Mouse (Mus musculus) telencephalon, adult 2 months (tissue): ENCODE results near the gene BC029722.
A peak's percentile ranks its signal among the peaks of the same experiment; 100 is the strongest.
"Not testable (repeated sequence)": the region's sequence is repeated elsewhere in the genome, so short reads cannot be mapped to it uniquely, and the experiment has no call there.

Experiments used
- DNase-seq: peaks from one replicate; pipeline ENCODE4 v3.0.0-alpha.2; 2011; ENCODE audit warnings: low read depth, low spot score

The BC029722 gene

DNA sequence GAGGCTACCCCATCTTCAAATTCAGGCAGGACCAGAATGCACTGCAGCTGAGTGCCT, at the start of gene BC029722:
Gene BC029722, minus strand, starts transcription at position 35 of the 57 bp plus-strand sequence.
- no peak for DNase-seq

DNA sequence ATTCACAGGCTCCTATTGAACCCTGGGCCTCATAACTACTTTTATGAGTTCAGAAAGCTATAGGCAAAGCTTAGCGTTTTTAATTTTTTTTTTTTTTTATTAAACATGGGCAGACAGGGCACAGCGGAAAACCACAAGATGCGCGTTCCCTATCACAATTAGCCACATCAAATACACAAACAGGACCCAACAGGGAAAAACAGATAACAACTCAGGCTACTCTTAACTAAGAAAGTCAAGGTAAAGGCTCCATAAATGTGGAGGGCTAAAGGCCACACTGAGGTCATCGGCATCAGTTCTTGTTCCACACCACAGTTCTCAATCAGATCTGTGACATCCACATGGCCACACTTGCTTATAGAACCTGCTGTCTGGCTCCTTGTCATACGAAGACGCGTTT, 49.1 kb upstream of the BC029722 start:
- no peak for DNase-seq

DNA sequence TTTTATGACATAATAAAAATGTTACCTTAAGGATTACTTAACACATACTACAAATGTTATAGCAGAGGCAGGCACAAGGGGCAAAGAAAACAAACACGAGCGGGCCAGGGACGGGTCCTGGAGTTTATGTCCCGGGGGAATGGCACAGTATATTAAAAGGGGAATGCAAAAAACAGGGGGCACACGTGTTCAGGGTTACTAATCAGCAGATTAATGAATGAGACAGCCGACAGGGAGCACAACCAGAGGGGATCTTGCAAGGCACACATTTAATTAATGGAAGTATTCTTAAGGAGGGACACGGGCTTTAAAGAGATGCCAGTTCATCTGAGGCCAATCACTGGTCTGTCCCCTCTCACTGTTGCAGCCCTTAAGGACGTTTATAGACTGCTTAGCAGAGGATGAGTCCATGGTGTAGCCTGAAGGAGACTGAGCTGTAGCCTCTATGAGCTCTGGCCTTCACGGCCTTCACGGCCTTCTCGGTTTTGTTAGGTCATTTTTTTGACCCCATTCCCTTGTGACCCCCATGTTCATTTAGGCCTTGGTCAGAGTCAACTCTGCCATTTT, 44.2 kb upstream of the BC029722 start:
- DNase-seq, result no peak

DNA sequence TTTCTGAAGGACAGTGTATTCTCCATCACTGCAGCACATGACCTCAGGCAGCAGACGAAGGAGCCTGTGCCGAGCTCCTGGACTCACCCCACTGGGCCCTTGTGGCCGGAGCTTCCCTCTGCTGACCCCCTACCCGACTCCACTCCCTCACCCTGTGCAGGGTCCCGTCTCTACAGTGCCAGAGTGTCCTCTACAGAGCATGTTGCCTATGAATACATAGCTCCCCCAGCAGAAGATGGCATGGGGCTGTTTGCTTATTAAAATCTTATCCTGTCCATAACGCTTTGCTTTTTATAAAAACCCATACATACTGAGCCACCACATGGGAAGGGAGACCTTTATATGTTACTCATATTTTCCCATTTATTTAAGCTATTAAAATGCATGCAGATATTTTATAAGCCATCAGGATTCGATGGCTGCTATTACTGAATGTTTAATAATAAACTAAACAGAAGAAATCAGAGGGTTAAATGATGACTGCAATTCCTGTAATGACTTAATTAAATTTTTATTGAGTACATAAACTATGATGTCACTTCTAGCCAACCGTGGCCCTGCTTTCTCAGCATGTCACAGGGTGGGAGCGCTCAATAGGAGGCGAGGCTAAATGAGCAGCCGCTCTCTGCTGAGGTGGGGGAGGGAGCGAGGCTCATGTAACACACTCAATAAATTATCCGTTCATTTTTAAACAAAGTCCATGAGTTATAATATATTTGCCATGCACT, 43.5 kb upstream of the BC029722 start:
- no peak for DNase-seq

DNA sequence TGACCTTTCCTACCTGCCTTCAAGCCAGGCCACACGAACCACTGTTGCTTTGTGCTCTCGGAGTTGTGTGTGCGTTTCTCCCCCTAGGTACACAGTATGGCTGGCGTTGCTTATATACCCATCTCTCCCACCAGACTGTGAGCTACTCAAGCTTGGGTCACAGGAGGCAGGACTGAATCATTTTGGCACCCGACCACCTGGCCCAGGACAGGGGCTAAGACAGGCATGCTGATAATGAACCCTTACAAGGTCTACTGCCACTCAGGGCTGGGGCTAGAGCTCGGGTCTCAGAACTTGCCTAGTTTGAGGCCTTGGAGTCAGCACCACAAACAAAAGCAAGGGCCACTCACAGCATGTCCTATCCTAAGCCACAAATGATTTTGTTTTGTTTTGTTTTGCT, 42.4 kb upstream of the BC029722 start:
- no peak for DNase-seq

DNA sequence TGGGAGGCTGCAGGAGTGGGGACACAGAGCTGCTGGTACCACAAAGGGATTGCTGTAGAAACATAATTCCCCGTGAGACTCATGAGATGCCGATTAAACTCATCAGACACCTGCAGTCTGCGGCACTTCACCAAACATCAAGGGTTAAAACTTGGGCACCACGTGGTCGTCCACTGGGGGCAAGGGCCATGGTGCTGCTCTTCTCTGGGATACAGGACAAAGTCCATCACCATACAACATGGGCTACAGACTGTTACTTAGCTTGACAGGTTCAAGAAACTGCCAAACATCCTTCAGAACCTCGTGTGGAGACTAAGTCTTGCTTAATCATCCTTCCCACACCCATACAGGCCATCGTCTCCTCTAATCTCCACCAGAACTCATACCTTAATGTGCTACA, 40.9 kb upstream of the BC029722 start:
- DNase-seq, result no peak

DNA sequence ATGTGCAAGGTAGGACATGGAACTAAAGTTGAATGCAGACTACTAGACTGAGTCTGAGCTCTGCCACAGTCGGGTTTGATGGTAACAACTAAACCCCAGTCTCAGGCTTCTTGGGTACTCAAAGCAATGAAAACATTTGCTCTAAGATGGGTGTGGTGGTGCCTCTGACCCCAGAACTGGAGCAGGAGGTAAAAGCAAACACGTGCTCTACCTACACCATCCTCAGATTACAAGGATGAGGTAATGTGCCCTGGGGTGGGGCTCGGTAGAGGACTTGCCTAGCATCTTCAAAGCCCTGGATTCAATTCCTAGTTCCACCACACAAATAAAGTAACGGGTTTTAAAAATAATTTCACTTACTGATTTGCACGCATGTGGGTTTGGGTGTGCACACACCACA, 33.3 kb upstream of the BC029722 start:
- DNase-seq, result no peak

DNA sequence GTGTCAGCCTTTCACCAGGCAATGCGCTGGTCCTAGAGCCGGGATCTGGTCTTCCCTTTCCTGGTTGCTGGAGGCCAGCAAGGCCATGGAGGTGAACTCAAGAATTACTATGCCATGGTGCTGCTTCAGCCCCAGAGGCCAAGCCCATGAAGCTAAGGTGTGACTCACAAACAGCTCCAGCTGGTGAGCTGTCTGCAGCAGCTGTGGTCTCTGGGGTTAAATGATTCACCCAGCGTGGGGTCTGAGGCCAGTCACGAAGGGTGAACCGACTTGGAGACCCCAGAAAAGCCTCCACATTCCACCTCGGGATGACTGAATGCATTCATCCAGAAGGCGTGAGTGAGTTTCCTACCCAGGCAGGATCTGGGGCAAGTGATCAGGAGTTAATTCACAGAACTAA, 30.9 kb upstream of the BC029722 start:
- DNase-seq, result no peak

DNA sequence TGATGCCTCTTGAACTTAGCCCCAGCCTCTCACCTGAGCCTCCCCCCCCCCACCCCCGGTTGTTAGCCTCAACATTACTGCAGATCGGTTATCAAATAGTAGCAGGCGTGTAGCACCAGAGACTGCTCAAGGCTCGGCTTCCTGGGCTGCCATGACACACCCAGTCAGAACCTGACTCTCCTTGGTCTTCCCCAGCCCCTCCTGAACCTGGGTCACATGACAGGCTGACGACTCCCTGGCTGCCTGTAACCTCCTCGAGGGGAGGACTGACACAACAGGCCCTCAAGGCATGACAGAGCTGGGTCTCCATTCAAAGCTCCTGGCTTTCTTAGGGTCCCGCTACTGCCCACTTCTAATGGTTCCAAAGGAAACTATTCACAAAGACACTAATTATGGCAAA, 30.2 kb upstream of the BC029722 start:
- no peak for DNase-seq

DNA sequence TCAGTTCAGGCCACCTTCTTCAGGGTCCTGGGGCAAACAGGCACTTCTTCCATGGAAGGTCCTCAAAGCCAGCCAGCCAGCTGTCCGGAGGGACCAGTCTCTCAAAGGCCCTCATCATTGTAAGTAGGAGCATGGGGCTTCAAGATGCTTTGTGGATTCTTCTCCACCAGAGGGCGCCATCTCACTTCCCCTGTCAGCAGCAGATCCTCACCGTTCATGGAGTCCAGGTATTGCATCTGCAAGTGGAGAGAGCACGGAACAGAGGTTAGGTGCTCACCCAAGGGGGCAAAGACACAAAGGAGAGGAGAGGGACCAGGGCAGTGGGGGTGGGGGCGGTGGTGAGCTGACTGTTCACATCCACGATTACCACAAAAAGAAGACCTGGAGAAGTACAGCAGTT, 29.1 kb upstream of the BC029722 start:
- peak; percentile 44 for DNase-seq

DNA sequence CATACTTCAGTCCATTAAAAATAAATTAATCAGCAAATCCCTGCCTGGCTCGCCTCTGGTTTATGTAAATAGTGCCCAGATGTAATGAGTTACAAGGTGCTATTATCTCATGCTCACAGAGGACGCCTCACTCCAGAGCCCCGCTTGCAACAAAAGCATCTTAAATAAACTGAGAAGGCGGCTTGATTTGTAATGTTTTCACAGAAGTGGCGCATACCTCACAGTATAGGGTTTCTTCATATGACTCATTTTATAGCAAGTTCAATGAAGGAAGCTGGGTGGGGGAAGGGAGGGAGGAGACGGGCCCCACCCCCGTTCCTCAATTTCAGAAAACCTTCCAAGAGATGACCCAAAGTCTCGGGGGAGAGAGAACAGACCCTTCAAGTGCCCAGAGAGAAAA, 27.7 kb upstream of the BC029722 start:
- DNase-seq, result no peak

DNA sequence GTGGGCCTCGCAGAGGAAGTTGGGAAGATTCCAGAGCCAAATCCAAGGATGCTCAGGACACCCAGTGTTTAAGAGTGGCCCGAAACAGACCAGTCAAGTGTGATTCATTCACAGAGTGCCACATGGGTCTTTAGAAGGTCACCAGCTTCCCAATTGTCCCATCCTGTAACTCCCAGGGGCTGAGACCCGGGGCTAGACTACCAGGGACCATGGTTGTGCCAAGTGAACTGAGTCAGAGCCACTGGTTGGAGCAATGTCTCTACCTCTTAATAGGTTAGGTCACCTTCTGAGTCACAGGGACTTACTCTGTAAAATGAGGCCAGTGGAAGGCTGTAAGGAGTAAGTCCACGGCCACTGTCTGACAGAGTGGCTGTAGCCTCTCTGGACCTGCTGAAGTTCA, 19.7 kb upstream of the BC029722 start:
- no peak for DNase-seq

DNA sequence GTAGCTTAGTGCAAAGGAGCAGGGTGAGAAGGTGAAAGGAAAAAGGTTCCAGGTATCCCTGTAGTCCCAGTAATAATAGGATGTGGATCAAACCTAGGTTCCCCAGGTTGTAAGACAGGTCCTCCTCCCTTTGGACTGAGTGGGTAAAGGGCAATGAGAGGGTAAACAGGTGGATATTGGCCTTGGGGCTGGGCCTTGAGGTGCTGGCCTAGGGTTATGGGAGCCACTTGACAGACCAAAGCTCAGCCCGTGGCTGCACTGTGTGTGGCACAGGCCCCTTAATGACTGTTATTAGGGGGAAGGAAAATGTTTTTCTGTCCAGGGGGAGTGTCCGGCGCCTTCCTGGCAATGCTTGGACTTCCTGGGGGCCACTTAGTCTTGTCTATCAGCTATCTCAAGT, 18.7 kb upstream of the BC029722 start:
- DNase-seq, result no peak

DNA sequence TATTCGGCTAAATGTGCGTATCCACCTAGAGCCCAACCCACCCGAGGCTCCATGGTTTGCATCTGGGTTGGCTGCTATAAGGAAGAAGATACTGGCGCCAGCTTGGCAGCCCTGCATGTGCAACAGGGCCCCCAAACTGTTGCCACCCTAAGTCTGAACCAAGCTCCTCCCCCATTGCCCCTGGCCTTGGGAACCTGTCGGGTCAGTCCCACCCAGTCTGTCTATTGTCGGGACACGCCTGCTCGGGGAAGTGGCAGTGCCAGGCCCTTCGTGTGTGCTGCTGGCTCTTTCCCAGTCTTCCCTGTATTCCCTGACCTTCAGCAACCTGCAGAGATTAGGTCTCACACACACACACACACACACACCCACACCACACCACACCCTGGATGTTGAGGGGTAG, 15.5 kb upstream of the BC029722 start, which contains the start of gene Fam83c:
Gene Fam83c, minus strand, starts transcription at position 123 of the 400 bp plus-strand sequence.
- no peak for DNase-seq

DNA sequence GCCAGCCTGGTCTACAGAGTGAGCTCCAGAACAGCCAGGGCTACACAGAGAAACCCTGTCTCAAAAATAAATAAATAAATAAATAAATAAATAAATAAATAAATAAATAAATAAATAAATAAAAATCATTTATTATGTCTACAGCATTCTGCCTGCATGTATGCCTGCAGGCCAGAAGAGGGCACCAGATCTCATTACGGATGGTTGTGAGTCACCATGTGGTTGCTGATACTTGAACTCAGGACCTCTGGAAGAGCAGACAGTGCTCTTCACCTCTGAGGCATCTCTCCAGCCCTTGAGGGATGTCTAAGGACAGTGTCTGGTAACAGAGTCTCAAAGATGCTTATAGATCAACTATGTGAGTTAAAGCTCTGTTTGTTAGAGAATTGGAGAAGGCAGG, 12.9 kb upstream of the BC029722 start:
- not testable (repeated sequence) for DNase-seq

DNA sequence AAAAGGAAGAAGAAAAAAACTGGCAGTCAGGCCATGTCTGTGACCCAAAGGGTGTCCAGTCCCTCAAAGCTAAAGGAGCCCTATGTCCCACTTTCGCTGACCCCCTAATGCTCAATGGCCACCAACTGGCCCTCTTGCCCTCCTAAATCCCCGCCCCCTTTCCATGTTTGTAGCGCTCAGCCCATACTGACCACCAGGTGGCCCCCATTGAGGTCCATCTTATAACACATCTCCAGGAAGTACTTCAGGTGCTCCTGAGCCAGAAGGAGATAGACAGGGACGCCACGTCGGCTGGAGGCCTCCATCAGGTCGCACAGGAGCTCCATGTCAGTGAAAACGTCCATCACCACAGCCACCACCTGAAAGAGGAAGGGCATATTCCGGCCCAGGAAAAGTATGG, 12.1 kb upstream of the BC029722 start:
- no peak for DNase-seq

DNA sequence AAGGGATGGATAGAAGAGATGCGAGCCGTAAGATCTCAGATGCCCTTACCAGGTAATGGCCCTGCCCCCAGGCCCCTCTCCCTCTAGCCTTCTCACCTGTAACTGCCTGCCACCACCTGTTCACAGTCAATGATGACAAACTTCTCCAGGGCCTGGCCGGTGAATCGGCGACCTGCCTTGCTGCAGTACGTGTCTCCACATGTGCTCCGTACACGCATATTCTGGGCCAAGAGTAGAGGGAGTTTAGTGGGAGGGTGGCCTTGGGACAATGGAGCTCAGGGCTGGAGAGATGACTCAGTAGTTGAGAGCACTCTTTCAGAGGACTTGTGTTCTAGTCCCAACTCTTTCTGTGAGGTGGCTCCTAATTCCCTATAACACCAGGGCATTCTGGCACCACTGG, 11.6 kb upstream of the BC029722 start:
- DNase-seq, result no peak

DNA sequence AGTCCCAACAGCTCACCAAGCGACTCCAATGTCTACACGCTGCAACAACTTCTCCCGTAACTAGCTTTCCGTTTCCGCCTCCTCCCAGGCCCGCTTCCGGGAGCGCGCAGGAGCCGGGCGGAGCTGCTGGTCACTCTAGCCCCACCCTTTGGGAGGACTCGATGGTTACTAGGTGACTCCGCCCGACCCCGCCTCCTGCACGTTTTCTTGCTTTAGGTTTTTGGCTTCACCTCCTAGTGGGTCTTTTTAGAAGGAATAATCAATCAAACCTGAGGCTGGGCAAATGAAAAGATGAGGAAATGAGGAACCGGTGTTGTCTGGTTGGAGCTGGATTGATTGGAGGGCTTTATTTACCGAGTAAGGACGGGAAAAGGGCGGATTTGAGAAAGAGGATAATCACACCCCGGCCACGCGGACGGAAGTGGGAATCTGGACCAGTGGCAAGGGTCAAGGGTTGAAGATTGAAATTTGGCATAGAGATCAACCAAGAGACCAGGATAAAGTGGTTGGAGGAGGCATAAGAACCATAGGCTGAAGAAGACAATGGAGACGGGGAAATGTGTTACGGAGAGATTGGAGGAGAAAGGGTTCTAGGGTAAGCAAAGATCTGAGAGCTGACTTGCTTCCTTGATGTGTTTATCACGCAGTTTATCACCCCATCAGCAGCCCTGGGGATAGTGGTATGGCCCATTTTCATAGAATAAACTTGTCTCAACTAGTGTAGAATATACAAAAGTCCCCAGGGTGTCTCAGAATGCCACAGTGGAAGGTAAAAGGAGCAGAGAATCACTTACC, 7.6 kb upstream of the BC029722 start, which contains the start of gene Eif6:
Gene Eif6, minus strand, starts transcription at position 296 of the 795 bp plus-strand sequence.
- peak; percentile 89 for DNase-seq

DNA sequence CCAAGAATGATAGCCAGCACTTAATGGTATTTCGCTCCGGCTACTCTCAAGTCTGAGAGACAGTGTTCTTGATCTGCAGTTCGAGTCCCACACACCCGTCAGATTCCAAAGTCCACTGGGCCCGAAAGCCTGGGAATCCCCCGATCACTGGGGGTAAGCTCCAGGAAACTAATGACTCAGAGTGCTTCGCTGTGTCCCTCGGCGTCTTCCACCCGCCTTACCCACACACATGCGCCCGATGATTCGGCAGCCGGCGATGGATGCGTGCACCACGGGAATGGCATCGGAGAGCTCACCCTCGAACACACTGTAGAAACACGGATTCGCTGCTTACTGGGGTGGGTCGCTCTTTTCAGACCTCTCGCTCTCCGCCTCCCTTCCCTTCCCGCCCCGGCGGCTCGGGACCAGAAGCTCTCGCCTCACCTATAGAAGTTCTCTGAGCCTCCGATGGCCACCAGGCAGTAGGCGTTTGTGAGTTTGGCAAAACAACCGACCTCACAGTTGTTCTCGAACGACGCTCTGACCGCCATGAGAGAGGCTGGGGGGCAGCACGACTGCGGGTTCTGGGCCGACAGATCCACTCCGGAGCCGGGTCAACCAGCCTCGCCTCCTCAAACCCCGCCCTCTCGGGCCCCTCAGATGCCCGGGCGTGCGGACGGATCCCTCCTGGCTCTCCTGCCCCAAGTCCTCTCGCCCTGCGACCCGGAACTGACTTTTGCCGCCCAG, 6.8 kb upstream of the BC029722 start:
- no peak for DNase-seq

DNA sequence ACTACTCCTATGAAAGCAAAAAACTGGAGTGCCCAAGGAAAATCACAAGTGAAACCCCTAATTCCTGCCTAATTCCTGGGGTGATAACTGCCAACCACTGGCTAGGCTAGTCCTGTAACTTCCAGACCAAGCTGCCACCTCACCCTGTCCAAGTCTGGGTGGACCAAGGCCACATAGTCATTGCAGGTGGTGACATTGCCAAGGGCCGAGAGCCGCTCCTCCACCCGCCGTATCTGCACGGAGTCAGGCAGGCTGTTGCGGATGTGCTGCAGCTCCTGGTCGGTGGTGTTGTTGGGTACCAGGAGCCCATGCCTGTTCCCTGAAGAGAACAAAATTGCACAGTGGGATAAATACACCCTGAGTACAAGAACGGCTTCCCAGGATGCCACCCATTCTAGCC, 4.5 kb upstream of the BC029722 start:
- DNase-seq, result no peak

DNA sequence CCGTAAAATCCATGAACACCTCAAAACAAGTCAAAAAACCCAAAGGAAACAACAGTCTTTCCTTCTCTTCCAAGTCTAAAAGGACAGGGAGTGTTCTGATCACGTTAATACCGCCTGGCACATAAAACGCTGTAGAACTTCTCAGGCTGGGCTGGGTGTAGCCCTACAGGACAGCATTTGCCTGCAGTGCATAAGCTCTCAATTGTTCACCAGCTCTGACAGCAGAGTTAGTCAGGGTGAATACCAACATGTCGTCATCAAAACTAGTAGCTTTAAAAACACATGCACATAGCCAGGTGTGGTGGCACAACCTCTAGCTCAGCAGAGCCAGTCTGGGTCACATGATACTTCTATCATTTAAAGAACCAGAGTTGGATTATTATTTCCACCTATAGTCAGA, 1.6 kb upstream of the BC029722 start:
- no peak for DNase-seq

DNA sequence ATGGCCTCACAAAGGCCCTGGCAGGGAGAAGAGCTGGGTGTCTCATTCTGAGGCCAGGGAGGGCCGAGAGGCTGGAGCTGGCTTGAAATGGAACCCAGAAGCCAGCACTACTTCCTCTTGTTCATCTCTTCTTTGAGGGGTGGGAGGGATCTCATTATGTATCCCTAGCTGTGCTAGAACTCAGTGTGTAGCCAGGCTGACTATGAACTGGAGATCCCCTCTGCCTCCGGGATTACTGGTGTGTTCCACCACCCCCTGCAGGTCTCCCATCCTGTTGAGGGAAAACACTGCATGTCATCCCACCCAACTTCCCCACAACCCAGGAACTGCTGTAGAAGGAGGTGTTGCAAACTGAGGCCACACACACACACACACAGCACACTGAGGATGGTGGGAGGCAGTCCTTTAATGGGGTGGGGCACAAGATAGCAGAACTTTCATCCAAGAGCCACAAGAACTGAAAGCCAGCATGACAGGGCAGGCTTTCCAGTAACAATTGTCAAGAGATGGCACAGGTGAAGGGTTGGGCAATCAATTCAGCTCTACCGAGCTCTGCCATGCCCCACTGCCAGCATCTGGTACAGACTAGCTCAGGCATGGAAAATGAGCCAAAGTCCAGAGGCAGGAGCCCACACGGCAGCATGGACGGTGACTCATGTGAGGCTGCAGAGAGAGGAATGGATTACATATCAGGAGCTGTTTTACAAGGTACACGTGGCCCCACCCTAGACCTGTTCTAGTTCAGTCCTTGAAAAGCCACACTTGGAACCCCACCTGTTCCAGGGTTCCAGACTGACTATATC, 424 bp upstream of the BC029722 start:
- DNase-seq, result no peak
